Mouse (Mus musculus): Measurements from ENCODE around the gene Cemip.

DNA sequence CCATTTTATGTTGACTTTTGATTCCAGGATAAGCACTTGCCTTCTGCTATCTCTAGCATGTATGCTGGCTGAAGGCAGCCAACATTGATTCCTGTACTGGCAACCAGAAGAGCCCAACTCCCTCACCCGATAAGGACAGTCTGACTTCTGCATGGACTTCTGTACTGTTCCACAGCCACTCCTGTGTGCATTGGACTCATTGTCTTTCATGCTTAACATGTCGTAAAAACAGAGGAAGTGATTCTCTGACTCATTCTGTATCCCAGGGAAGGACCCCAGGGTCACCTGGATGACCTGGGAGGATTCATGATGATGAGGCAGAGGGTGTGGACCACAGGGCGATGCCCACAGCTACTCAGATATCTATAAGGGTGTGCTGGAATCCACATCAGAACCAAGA is 63.8 kb downstream of the Cemip start:
- TF ChIP-seq POLR2A (IDR thresholded peaks at IDR 0.05; ENCODE audit: borderline replicate concordance, low read depth, low read length) = no peak
- TF ChIP-seq CTCF (IDR thresholded peaks at IDR 0.05; ENCODE audit: low read depth, low read length) = no peak
